Mouse (Mus musculus) liver, embryonic 16.5 days (tissue): Measurements from ENCODE around the gene Grik4. TPM values are rescaled to one million over a fixed set of nuclear protein-coding genes. Genes with fewer than 3 reads are reported as not detected.

Source experiments
- ATAC-seq: fragments of 200-750 bp; cut with Nextera tagmentation; 2 replicates; pipeline ENCODE4 v1.8.0; 2017; ENCODE audit warnings: low read depth, mild to moderate bottlenecking, moderate number of reproducible peaks, moderate library complexity
- H3K27ac ChIP-seq: fragments of 300-500 bp; sonication (generic); 2 replicates; pipeline ENCODE4 v1.5.1; 2014; ENCODE audit warnings: mild to moderate bottlenecking, low read length
- H3K27me3 ChIP-seq: fragments of 300-500 bp; sonication (generic); 2 replicates; pipeline ENCODE4 v1.6.1; 2014; ENCODE audit warnings: low read depth, low read length, mixed read lengths; ENCODE audit not compliant: control insufficient read depth, insufficient read depth
- H3K36me3 ChIP-seq: fragments of 300-500 bp; sonication (generic); 2 replicates; pipeline ENCODE4 v1.6.1; 2014; ENCODE audit warnings: mild to moderate bottlenecking; ENCODE audit not compliant: control insufficient read depth, insufficient read depth
- H3K4me1 ChIP-seq: fragments of 300-500 bp; sonication (generic); 2 replicates; pipeline ENCODE4 v1.6.1; 2014; ENCODE audit warnings: low read depth, low read length, mixed read lengths; ENCODE audit not compliant: control insufficient read depth
- H3K4me2 ChIP-seq: fragments of 300-500 bp; sonication (generic); 2 replicates; pipeline ENCODE4 v1.6.1; 2014; ENCODE audit warnings: low read depth, low read length, mixed read lengths
- H3K4me3 ChIP-seq: fragments of 300-500 bp; sonication (generic); 2 replicates; pipeline ENCODE4 v1.5.1; 2014; ENCODE audit warnings: low read depth, mild to moderate bottlenecking, low read length
- H3K9ac ChIP-seq: fragments of 300-500 bp; sonication (generic); 2 replicates; pipeline ENCODE4 v1.6.1; 2014; ENCODE audit warnings: low read depth, low read length
- H3K9me3 ChIP-seq: fragments of 300-500 bp; sonication (generic); replicated peaks from 2 replicates; pipeline ENCODE4 v1.6.1; 2016; ENCODE audit warnings: low read length; ENCODE audit not compliant: control insufficient read depth
- WGBS: fragments of 180-500 bp; shearing (Covaris S2); extraction: QIAGEN DNeasy Blood & Tissue Kit; methylation state at CpG from one replicate; pipeline ENCODE4 v1.1.7; 2014; ENCODE audit not compliant: insufficient replicate concordance; 5-methylcytosine and 5-hydroxymethylcytosine counted together
- polyA plus RNA-seq: library from polyadenylated mRNA; unstranded; fragments of >200 nt; fragmentation: Nextera tagmentation; extraction: Ambion mirVana; gene quantifications from 2 replicates; pipeline ENCODE4 v1.2.1, GENCODE M21; 2015

Gene Grik4
- polyA plus RNA-seq, 1 experiment from 2014 or later: 0.24 TPM

- ATAC-seq: no peak
- no peaks in the 10 kb centered on the region; the same call in 1 of the 2 replicates for H3K27me3 ChIP-seq
- H3K36me3 ChIP-seq: no peaks in the 10 kb centered on the region
- no peak overlapping the region for H3K27ac ChIP-seq
- H3K9ac ChIP-seq: no peak overlapping the region
- no peaks in the 10 kb centered on the region for H3K4me1 ChIP-seq
- H3K4me2 ChIP-seq: no peak overlapping the region
- H3K4me3 ChIP-seq: no peak overlapping the region
- H3K9me3 ChIP-seq: no peaks in the 10 kb centered on the region
- WGBS: 65% methylated on average over 11 of the region's 11 CpGs
These were observed 439.7 kb downstream of the Grik4 start for GRCm38 (mm10) chr9:42504559-42504958.

GRCm38 (mm10) chr9:42503709-42504108 lies 440.6 kb downstream of the Grik4 start:
- Histone ChIP-seq H3K9ac (no peak overlapping the region), H3K4me1 (no peaks in the 10 kb centered on the region), H3K9me3 (no peaks in the 10 kb centered on the region), H3K27me3 (no peaks in the 10 kb centered on the region; the same call in 1 of the 2 replicates), H3K36me3 (no peaks in the 10 kb centered on the region), H3K27ac (no peak overlapping the region), H3K4me2 (no peak overlapping the region), H3K4me3 (no peak overlapping the region)
- no peak for ATAC-seq
- 72% methylated on average over 4 of the region's 4 CpGs for WGBS

- H3K9me3 ChIP-seq: no peaks in the 10 kb centered on the region
- no peaks in the 10 kb centered on the region for H3K4me1 ChIP-seq
- H3K9ac ChIP-seq: no peak overlapping the region
- H3K4me3 ChIP-seq: no peak overlapping the region
- H3K27me3 ChIP-seq: no peaks in the 10 kb centered on the region
- no peak overlapping the region for H3K27ac ChIP-seq
- no peak overlapping the region for H3K4me2 ChIP-seq
- WGBS: 39% methylated on average over 2 of the region's 2 CpGs
- no peak for ATAC-seq
- H3K36me3 ChIP-seq: no peaks in the 10 kb centered on the region
These were observed 448.0 kb downstream of the Grik4 start for GRCm38 (mm10) chr9:42496296-42496695.

- no peak overlapping the region for H3K4me3 ChIP-seq
- no peak overlapping the region for H3K4me2 ChIP-seq
- H3K9ac ChIP-seq: no peak overlapping the region
- ATAC-seq: no peak
- H3K4me1 ChIP-seq: no peaks in the 10 kb centered on the region
- no peak overlapping the region for H3K27ac ChIP-seq
- H3K27me3 ChIP-seq: no peaks in the 10 kb centered on the region
- 66% methylated on average over 9 of the region's 9 CpGs for WGBS
- H3K36me3 ChIP-seq: no peaks in the 10 kb centered on the region
- H3K9me3 ChIP-seq: no peaks in the 10 kb centered on the region
These were observed 452.5 kb downstream of the Grik4 start for GRCm38 (mm10) chr9:42491780-42492179.

- Histone ChIP-seq H3K4me1 (no peaks in the 10 kb centered on the region), H3K27ac (no peak overlapping the region), H3K36me3 (no peaks in the 10 kb centered on the region), H3K27me3 (no peaks in the 10 kb centered on the region), H3K4me2 (no peak overlapping the region), H3K4me3 (no peak overlapping the region), H3K9me3 (no peaks in the 10 kb centered on the region), H3K9ac (no peak overlapping the region)
- WGBS: 66% methylated on average over 16 of the region's 16 CpGs
- ATAC-seq: no peak
These were observed 453.5 kb downstream of the Grik4 start for GRCm38 (mm10) chr9:42490589-42491382.

GRCm38 (mm10) chr9:42488071-42488470 lies 456.2 kb downstream of the Grik4 start:
- H3K36me3 ChIP-seq: no peaks in the 10 kb centered on the region
- no peak overlapping the region for H3K27ac ChIP-seq
- WGBS: 59% methylated on average over 1 of the region's 1 CpGs
- H3K4me2 ChIP-seq: no peak overlapping the region
- no peak for ATAC-seq
- H3K9me3 ChIP-seq: no peaks in the 10 kb centered on the region
- no peak overlapping the region for H3K4me3 ChIP-seq
- H3K9ac ChIP-seq: no peak overlapping the region
- no peaks in the 10 kb centered on the region for H3K4me1 ChIP-seq
- H3K27me3 ChIP-seq: no peaks in the 10 kb centered on the region

GRCm38 (mm10) chr9:42486913-42487312 lies 457.4 kb downstream of the Grik4 start:
- Histone ChIP-seq H3K36me3 (no peaks in the 10 kb centered on the region), H3K4me3 (no peak overlapping the region), H3K27me3 (no peaks in the 10 kb centered on the region), H3K9me3 (no peaks in the 10 kb centered on the region), H3K4me1 (no peaks in the 10 kb centered on the region), H3K9ac (no peak overlapping the region), H3K4me2 (no peak overlapping the region), H3K27ac (no peak overlapping the region)
- WGBS: 45% methylated on average over 4 of the region's 4 CpGs
- ATAC-seq: peak; percentile 63

- no peaks in the 10 kb centered on the region for H3K9me3 ChIP-seq
- no peak overlapping the region for H3K9ac ChIP-seq
- ATAC-seq: no peak
- H3K27me3 ChIP-seq: no peaks in the 10 kb centered on the region
- no peaks in the 10 kb centered on the region for H3K4me1 ChIP-seq
- H3K36me3 ChIP-seq: no peaks in the 10 kb centered on the region
- 78% methylated on average over 1 of the region's 1 CpGs for WGBS
- no peak overlapping the region for H3K4me3 ChIP-seq
- no peak overlapping the region for H3K4me2 ChIP-seq
- no peak overlapping the region for H3K27ac ChIP-seq
These were observed 459.6 kb downstream of the Grik4 start for GRCm38 (mm10) chr9:42484667-42485066.

GRCm38 (mm10) chr9:42482944-42483343 lies 461.3 kb downstream of the Grik4 start:
- H3K27me3 ChIP-seq: no peaks in the 10 kb centered on the region
- no peaks in the 10 kb centered on the region for H3K9me3 ChIP-seq
- H3K4me1 ChIP-seq: no peaks in the 10 kb centered on the region
- H3K9ac ChIP-seq: no peak overlapping the region
- no peaks in the 10 kb centered on the region for H3K36me3 ChIP-seq
- H3K27ac ChIP-seq: no peak overlapping the region
- WGBS: 61% methylated on average over 1 of the region's 1 CpGs
- no peak for ATAC-seq
- no peak overlapping the region for H3K4me3 ChIP-seq
- no peak overlapping the region for H3K4me2 ChIP-seq
